Mouse (Mus musculus) hindbrain, embryonic 12.5 days (tissue): ENCODE measurements around the gene Bola2. TPM values are rescaled to one million over a fixed set of nuclear protein-coding genes. Genes with fewer than 3 reads are reported as not detected.
"Not testable (repeated sequence)": the region's sequence is repeated elsewhere in the genome, so short reads cannot be mapped to it uniquely, and the experiment has no call there.

ENCODE experiments used
- ATAC-seq: fragments of 200-750 bp; cut with Nextera tagmentation; 2 replicates; pipeline ENCODE4 v1.8.0; 2017; ENCODE audit warnings: moderate TSS enrichment; ENCODE audit not compliant: low FRiP score
- H3K27ac ChIP-seq: fragments of 300-500 bp; sonication (generic); 2 replicates; pipeline ENCODE4 v1.5.1; 2016; ENCODE audit warnings: mild to moderate bottlenecking
- H3K27me3 ChIP-seq: fragments of 300-500 bp; sonication (generic); 2 replicates; pipeline ENCODE4 v1.6.1; 2016; ENCODE audit warnings: mild to moderate bottlenecking
- H3K36me3 ChIP-seq: fragments of 300-500 bp; sonication (generic); 2 replicates; pipeline ENCODE4 v1.6.1; 2016; ENCODE audit warnings: mild to moderate bottlenecking
- H3K4me1 ChIP-seq: fragments of 300-500 bp; sonication (generic); 2 replicates; pipeline ENCODE4 v1.6.1; 2016
- H3K4me2 ChIP-seq: fragments of 300-500 bp; sonication (generic); replicated peaks from 2 replicates; pipeline ENCODE4 v1.6.1; 2016; ENCODE audit warnings: mild to moderate bottlenecking
- H3K4me3 ChIP-seq: fragments of 300-500 bp; sonication (generic); 2 replicates; pipeline ENCODE4 v1.5.1; 2016; ENCODE audit warnings: mild to moderate bottlenecking
- H3K9ac ChIP-seq: fragments of 300-500 bp; sonication (generic); 2 replicates; pipeline ENCODE4 v1.6.1; 2016; ENCODE audit warnings: mild to moderate bottlenecking, moderate library complexity
- H3K9me3 ChIP-seq: fragments of 300-500 bp; sonication (generic); replicated peaks from 2 replicates; pipeline ENCODE4 v1.6.1; 2016; ENCODE audit warnings: mild to moderate bottlenecking
- WGBS: fragments of 180-500 bp; shearing (Covaris S2); methylation state at CpG from one replicate; pipeline ENCODE4 v1.1.7; 2016; 5-methylcytosine and 5-hydroxymethylcytosine counted together
- polyA plus RNA-seq: library from polyadenylated mRNA; unstranded; fragments of >200 nt; fragmentation: Nextera tagmentation; extraction: Ambion mirVana; gene quantifications from 2 replicates; pipeline ENCODE4 v1.2.1, GENCODE M21; 2016

Gene Bola2
- polyA plus RNA-seq, 1 experiment from 2014 or later: 147 TPM

GRCm38 (mm10) chr7:126721635-126722034, 26.4 kb downstream of the Bola2 start:
- H3K4me1 ChIP-seq: no peaks in the 10 kb centered on the region
- H3K9me3 ChIP-seq: no peaks in the 10 kb centered on the region
- H3K9ac ChIP-seq: no peak overlapping the region
- H3K27ac ChIP-seq: no peak overlapping the region
- no peaks in the 10 kb centered on the region for H3K27me3 ChIP-seq
- no peak overlapping the region for H3K4me3 ChIP-seq
- ATAC-seq: no peak
- no peak overlapping the region for H3K4me2 ChIP-seq
- no peaks in the 10 kb centered on the region for H3K36me3 ChIP-seq
- WGBS: 92% methylated on average over 13 of the region's 13 CpGs

DNA sequence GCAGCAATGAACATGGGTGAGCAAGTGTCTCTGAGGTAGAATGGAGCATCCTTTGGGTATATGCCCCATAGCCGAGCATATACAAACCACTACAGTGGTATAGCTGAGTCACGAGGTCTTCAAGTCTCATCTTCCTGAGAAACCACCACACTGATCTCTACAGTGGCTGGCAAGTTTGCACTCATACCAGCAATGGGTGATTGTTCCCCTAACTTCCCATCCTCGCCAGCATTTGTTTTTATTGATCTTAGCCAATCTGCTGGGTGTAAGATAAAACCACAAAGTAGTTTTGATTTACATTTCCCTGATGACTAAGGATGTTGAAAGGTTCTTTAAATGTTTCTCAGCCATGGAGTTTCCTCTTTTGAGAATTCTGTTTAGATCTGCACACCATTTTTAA, 29.9 kb downstream of the Bola2 start:
- no peaks in the 10 kb centered on the region for H3K36me3 ChIP-seq
- no peaks in the 10 kb centered on the region for H3K4me1 ChIP-seq
- no peaks in the 10 kb centered on the region for H3K9me3 ChIP-seq
- H3K4me2 ChIP-seq: no peak overlapping the region
- H3K4me3 ChIP-seq: no peak overlapping the region
- no peak for ATAC-seq
- WGBS: 73% methylated on average over 3 of the region's 3 CpGs
- no peaks in the 10 kb centered on the region for H3K27me3 ChIP-seq
- no peak overlapping the region for H3K9ac ChIP-seq
- H3K27ac ChIP-seq: no peak overlapping the region

DNA sequence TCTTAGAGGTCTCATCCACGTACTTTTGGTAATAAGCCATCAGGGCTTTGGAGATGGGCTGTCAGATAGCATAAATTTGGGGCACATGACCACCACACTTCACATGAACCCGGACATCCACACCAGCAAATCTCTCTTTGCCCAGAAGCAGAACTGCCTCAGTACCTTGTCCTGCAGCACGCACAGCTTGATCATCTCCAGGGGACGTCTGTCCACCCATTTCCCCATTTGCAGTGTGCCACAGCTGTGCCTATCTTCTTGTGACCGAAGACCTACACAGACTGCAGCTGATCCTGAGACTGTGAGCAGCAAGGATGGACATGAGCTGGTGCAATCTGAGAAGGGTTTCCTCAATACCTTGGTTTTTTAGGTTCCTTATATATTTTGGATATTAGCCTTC, 30.5 kb downstream of the Bola2 start:
- H3K27ac ChIP-seq: no peak overlapping the region
- no peaks in the 10 kb centered on the region for H3K36me3 ChIP-seq
- ATAC-seq: no peak
- H3K27me3 ChIP-seq: no peaks in the 10 kb centered on the region
- no peaks in the 10 kb centered on the region for H3K4me1 ChIP-seq
- 88% methylated on average over 5 of the region's 5 CpGs for WGBS
- H3K9me3 ChIP-seq: no peaks in the 10 kb centered on the region
- no peak overlapping the region for H3K9ac ChIP-seq
- H3K4me2 ChIP-seq: no peak overlapping the region
- no peak overlapping the region for H3K4me3 ChIP-seq

- not testable (repeated sequence) for H3K36me3 ChIP-seq, H3K27me3 ChIP-seq, H3K4me3 ChIP-seq, H3K9ac ChIP-seq, H3K4me1 ChIP-seq, H3K4me2 ChIP-seq, ATAC-seq, H3K27ac ChIP-seq, H3K9me3 ChIP-seq
- WGBS: 84% methylated on average over 4 of the region's 4 CpGs
These were observed 35.1 kb downstream of the Bola2 start for GRCm38 (mm10) chr7:126730256-126730789.

DNA sequence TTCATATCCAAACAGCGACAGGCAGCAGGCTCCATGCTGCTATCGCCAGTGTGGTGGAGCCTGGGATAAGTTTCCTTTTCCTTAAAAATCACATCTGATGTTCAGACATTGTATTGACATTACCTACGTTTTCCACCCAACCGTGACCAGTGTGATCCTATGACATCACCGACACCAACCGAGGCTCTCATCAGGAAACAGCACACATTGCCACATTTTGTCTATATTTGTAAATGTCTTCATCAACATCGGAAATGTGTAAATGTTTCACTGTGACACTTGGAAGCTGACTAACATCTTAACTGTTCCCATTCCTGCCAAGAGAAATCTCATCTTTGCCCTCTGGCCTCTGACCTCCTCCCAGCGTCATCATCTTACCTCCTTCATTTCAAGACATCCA, 40.9 kb downstream of the Bola2 start:
- 78% methylated on average over 8 of the region's 8 CpGs for WGBS
- Histone ChIP-seq H3K4me1 (peaks cover 6% of the 10 kb centered on the region; the same call in 1 of the 2 replicates), H3K36me3 (no peaks in the 10 kb centered on the region), H3K27me3 (no peaks in the 10 kb centered on the region), H3K4me3 (no peak overlapping the region), H3K9me3 (no peaks in the 10 kb centered on the region), H3K9ac (no peak overlapping the region), H3K4me2 (no peak overlapping the region), H3K27ac (no peak overlapping the region)
- no peak for ATAC-seq

- Histone ChIP-seq H3K36me3 (no peaks in the 10 kb centered on the region), H3K4me2 (no peak overlapping the region), H3K9ac (no peak overlapping the region), H3K4me1 (peaks cover 6% of the 10 kb centered on the region; the same call in 1 of the 2 replicates), H3K27me3 (no peaks in the 10 kb centered on the region), H3K4me3 (no peak overlapping the region), H3K27ac (no peak overlapping the region), H3K9me3 (no peaks in the 10 kb centered on the region)
- 83% methylated on average over 17 of the region's 17 CpGs for WGBS
- no peak for ATAC-seq
These were observed 44.4 kb downstream of the Bola2 start for GRCm38 (mm10) chr7:126739551-126739950.

- no peak for ATAC-seq
- Histone ChIP-seq H3K27ac (no peak overlapping the region), H3K9me3 (no peaks in the 10 kb centered on the region), H3K4me1 (peaks cover 6% of the 10 kb centered on the region; the same call in 1 of the 2 replicates), H3K4me2 (no peak overlapping the region), H3K27me3 (no peaks in the 10 kb centered on the region), H3K4me3 (no peak overlapping the region), H3K36me3 (no peaks in the 10 kb centered on the region), H3K9ac (no peak overlapping the region)
- 78% methylated on average over 13 of the region's 13 CpGs for WGBS
These were observed 45.0 kb downstream of the Bola2 start for GRCm38 (mm10) chr7:126740132-126740735.

DNA sequence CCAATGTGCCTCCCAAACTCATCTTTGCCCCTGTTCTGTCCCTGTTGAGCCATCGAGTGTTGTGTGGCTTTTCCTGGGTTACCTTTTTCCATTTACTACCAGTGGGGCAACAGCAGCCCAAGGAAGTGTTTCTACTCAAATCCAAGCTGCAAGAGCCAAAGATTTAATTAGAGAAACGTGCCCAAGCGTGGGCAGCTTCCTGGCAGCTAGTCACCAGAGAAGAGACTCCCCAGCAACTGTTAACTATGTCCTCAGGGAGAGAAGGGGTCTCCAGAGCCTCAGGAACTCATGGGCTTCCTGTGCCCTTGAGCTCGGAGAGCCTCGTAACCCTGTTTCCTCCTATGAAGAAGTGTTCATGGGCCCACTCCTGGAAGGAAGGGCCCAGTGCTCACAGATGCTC, 45.8 kb downstream of the Bola2 start:
- 87% methylated on average over 5 of the region's 5 CpGs for WGBS
- H3K27me3 ChIP-seq: no peaks in the 10 kb centered on the region
- H3K4me2 ChIP-seq: no peak overlapping the region
- H3K27ac ChIP-seq: no peak overlapping the region
- H3K9me3 ChIP-seq: no peaks in the 10 kb centered on the region
- H3K4me3 ChIP-seq: no peak overlapping the region
- peaks cover 6% of the 10 kb centered on the region; the same call in 1 of the 2 replicates for H3K4me1 ChIP-seq
- H3K36me3 ChIP-seq: no peaks in the 10 kb centered on the region
- no peak overlapping the region for H3K9ac ChIP-seq
- no peak for ATAC-seq

GRCm38 (mm10) chr7:126741452-126741851, 46.3 kb downstream of the Bola2 start:
- no peak overlapping the region for H3K27ac ChIP-seq
- WGBS: 89% methylated on average over 5 of the region's 5 CpGs

DNA sequence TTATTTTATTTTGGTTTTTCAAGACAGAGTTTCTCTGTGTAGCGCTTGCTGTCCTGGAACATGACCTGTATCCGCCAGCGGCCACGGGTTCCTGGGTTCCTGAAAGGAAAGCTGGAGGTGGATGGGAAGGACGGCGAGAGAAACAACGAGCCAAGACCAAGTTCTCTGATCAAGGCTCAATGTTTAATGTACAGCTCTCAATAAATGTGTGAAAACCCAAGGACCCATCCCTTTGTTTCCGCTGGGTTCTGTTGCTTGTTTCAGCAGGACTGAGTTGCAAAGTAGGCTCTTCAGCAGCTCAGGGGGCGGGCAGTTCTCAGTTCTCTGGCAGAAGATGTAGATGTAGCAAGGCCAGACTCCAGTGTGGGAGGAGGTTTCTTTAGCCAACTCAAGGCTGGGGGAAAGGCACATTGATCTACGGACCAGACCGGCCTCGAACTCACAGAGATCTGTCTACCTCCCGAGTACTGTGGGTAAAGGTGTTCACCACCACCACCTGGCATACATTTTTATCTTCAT, 46.8 kb downstream of the Bola2 start:
- no peak for ATAC-seq
- no peaks in the 10 kb centered on the region for H3K27me3 ChIP-seq
- no peak overlapping the region for H3K9ac ChIP-seq
- no peaks in the 10 kb centered on the region for H3K9me3 ChIP-seq
- H3K4me2 ChIP-seq: no peak overlapping the region
- H3K4me1 ChIP-seq: peaks cover 6% of the 10 kb centered on the region; the same call in 1 of the 2 replicates
- 90% methylated on average over 13 of the region's 13 CpGs for WGBS
- no peak overlapping the region for H3K27ac ChIP-seq
- no peak overlapping the region for H3K4me3 ChIP-seq
- H3K36me3 ChIP-seq: no peaks in the 10 kb centered on the region

More at GRCm38 (mm10) chr7:126741452-126741851, 46.3 kb downstream of the Bola2 start:
- Histone ChIP-seq H3K36me3 (no peaks in the 10 kb centered on the region), H3K9ac (no peak overlapping the region), H3K4me1 (peaks cover 6% of the 10 kb centered on the region; the same call in 1 of the 2 replicates), H3K27me3 (no peaks in the 10 kb centered on the region), H3K4me3 (no peak overlapping the region), H3K9me3 (no peaks in the 10 kb centered on the region), H3K4me2 (no peak overlapping the region)
- ATAC-seq: no peak

- Histone ChIP-seq H3K36me3 (no peaks in the 10 kb centered on the region), H3K4me1 (no peaks in the 10 kb centered on the region), H3K27me3 (no peaks in the 10 kb centered on the region), H3K9me3 (no peaks in the 10 kb centered on the region), H3K4me3 (no peak overlapping the region), H3K9ac (no peak overlapping the region), H3K4me2 (no peak overlapping the region), H3K27ac (no peak overlapping the region)
- ATAC-seq: no peak
- WGBS: 90% methylated on average over 12 of the region's 12 CpGs
These were observed 50.9 kb downstream of the Bola2 start for GRCm38 (mm10) chr7:126746066-126746465.

DNA sequence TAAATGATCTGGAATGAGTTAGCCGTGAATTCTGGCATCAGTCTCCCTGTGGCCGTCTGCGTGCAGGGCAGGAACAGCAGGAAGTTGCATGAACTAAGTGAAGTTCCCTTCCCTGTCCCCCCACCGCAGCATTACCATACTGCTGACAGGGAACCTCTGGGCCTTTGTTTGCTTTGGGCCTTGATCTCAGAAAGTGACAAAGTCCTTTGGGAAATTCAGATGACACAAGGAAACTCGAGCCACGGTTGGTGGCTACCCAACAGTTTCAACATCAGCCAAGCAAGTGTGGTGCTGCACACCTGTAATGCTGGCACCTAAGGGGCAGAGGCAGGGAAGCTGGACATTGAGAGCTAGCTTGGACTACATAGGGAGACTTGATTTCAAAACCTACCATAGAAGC, 51.6 kb downstream of the Bola2 start:
- ATAC-seq: no peak
- Histone ChIP-seq H3K4me2 (no peak overlapping the region), H3K9ac (no peak overlapping the region), H3K4me3 (no peak overlapping the region), H3K9me3 (no peaks in the 10 kb centered on the region), H3K27ac (no peak overlapping the region), H3K27me3 (no peaks in the 10 kb centered on the region), H3K4me1 (no peaks in the 10 kb centered on the region), H3K36me3 (no peaks in the 10 kb centered on the region)
- 38% methylated on average over 6 of the region's 6 CpGs for WGBS

- 76% methylated on average over 7 of the region's 7 CpGs for WGBS
These were observed 53.6 kb downstream of the Bola2 start for GRCm38 (mm10) chr7:126748824-126749223.

More at GRCm38 (mm10) chr7:126748824-126749223, 53.6 kb downstream of the Bola2 start:
- Histone ChIP-seq H3K9ac (no peak overlapping the region), H3K36me3 (no peaks in the 10 kb centered on the region), H3K4me1 (no peaks in the 10 kb centered on the region), H3K9me3 (no peaks in the 10 kb centered on the region), H3K4me2 (no peak overlapping the region), H3K27me3 (no peaks in the 10 kb centered on the region), H3K4me3 (no peak overlapping the region), H3K27ac (no peak overlapping the region)
- ATAC-seq: no peak
